Mouse (Mus musculus) hindbrain, postnatal 0 days (tissue): Measurements from ENCODE around the gene Ubtf. TPM values are rescaled to one million over a fixed set of nuclear protein-coding genes. Genes with fewer than 3 reads are reported as not detected.

Experiments used
- ATAC-seq: fragments of 200-750 bp; cut with Nextera tagmentation; 2 replicates; pipeline ENCODE4 v1.8.0; 2017; ENCODE audit warnings: mild to moderate bottlenecking, moderate TSS enrichment, moderate library complexity
- DNase-seq: peaks from one replicate; pipeline ENCODE4 v3.0.0-alpha.2; 2015; ENCODE audit warnings: low spot score
- H3K27ac ChIP-seq: fragments of 300-500 bp; sonication (generic); 2 replicates; pipeline ENCODE4 v1.5.1; 2014; ENCODE audit warnings: mild to moderate bottlenecking
- H3K27me3 ChIP-seq: fragments of 300-500 bp; sonication (generic); 2 replicates; pipeline ENCODE4 v1.6.1; 2014; ENCODE audit warnings: low read length, mixed read lengths; ENCODE audit not compliant: insufficient read depth
- H3K36me3 ChIP-seq: fragments of 300-500 bp; sonication (generic); 2 replicates; pipeline ENCODE4 v1.6.1; 2014; ENCODE audit warnings: low read length, mixed read lengths; ENCODE audit not compliant: insufficient read depth
- H3K4me1 ChIP-seq: fragments of 300-500 bp; sonication (generic); 2 replicates; pipeline ENCODE4 v1.6.1; 2014; ENCODE audit warnings: antibody characterized with exemption, low read length, mixed read lengths; ENCODE audit not compliant: insufficient read depth
- H3K4me2 ChIP-seq: fragments of 300-500 bp; sonication (generic); 2 replicates; pipeline ENCODE4 v1.6.1; 2014; ENCODE audit warnings: low read depth, mild to moderate bottlenecking, low read length, moderate library complexity, mixed read lengths
- H3K4me3 ChIP-seq: fragments of 300-500 bp; sonication (generic); 2 replicates; pipeline ENCODE4 v1.5.1; 2014; ENCODE audit warnings: low read length
- H3K9ac ChIP-seq: fragments of 300-500 bp; sonication (generic); replicated peaks from 2 replicates; pipeline ENCODE4 v1.6.1; 2014; ENCODE audit warnings: mild to moderate bottlenecking, low read length, moderate library complexity, mixed read lengths
- H3K9me3 ChIP-seq: fragments of 300-500 bp; sonication (generic); 2 replicates; pipeline ENCODE4 v1.6.1; 2016; ENCODE audit warnings: low read length, mixed read lengths
- CTCF ChIP-seq: IDR thresholded peaks from 2 replicates; pipeline ENCODE4 v1.5.1; 2016; ENCODE audit warnings: antibody characterized with exemption, control low read depth, low read depth
- WGBS: fragments of 180-500 bp; shearing (Covaris S2); extraction: QIAGEN DNeasy Blood & Tissue Kit; methylation state at CpG from one replicate; pipeline ENCODE4 v1.1.7; 2014; 5-methylcytosine and 5-hydroxymethylcytosine counted together
- polyA plus RNA-seq: library from polyadenylated mRNA; unstranded; fragments of >200 nt; fragmentation: Nextera tagmentation; extraction: Ambion mirVana; gene quantifications from 2 replicates; pipeline ENCODE4 v1.2.1, GENCODE M21; 2015
- total RNA-seq: library from RNA; depleted of rRNA; stranded (reverse); fragments of >200 nt; gene quantifications from 2 replicates; pipeline ENCODE4 v1.2.3, GENCODE M21; 2014

Gene Ubtf
- total and polyA plus RNA-seq, 2 experiments from 2014 or later = 53.7 to 74.6 TPM

- no peaks in the 10 kb centered on the region for H3K36me3 ChIP-seq
- H3K4me3 ChIP-seq = no peak overlapping the region
- H3K4me1 ChIP-seq = no peaks in the 10 kb centered on the region
- no peak for DNase-seq
- TF ChIP-seq CTCF = no peak
- H3K4me2 ChIP-seq = no peak overlapping the region
- no peak overlapping the region for H3K27ac ChIP-seq
- 91% methylated on average over 3 of the region's 3 CpGs for WGBS
- H3K9me3 ChIP-seq = no peaks in the 10 kb centered on the region
- ATAC-seq = no peak
- H3K27me3 ChIP-seq = no peaks in the 10 kb centered on the region
- H3K9ac ChIP-seq = no peak overlapping the region
These were observed 36.0 kb upstream of the Ubtf start for GRCm38 (mm10) chr11:102355501-102355900.

GRCm38 (mm10) chr11:102353021-102353431 lies 33.5 kb upstream of the Ubtf start:
- Histone ChIP-seq H3K4me2 (no peak overlapping the region), H3K36me3 (no peaks in the 10 kb centered on the region), H3K9ac (no peak overlapping the region), H3K27ac (no peak overlapping the region), H3K9me3 (no peaks in the 10 kb centered on the region), H3K27me3 (no peaks in the 10 kb centered on the region), H3K4me3 (no peak overlapping the region), H3K4me1 (no peaks in the 10 kb centered on the region)
- no peak for ATAC-seq
- no peak for DNase-seq
- 45% methylated on average over 8 of the region's 8 CpGs for WGBS
- TF ChIP-seq CTCF = no peak

- no peak for TF ChIP-seq CTCF
- WGBS = 54% methylated on average over 4 of the region's 5 CpGs
- Histone ChIP-seq H3K27me3 (no peaks in the 10 kb centered on the region), H3K9me3 (no peaks in the 10 kb centered on the region), H3K9ac (no peak overlapping the region), H3K4me2 (no peak overlapping the region), H3K4me1 (no peaks in the 10 kb centered on the region), H3K36me3 (no peaks in the 10 kb centered on the region), H3K27ac (no peak overlapping the region), H3K4me3 (no peak overlapping the region)
- ATAC-seq (no peak), DNase-seq (no peak)
These were observed 32.8 kb upstream of the Ubtf start for GRCm38 (mm10) chr11:102352378-102352777.

GRCm38 (mm10) chr11:102350981-102351523 lies 31.5 kb upstream of the Ubtf start:
- TF ChIP-seq CTCF = no peak
- H3K9ac ChIP-seq = no peak overlapping the region
- H3K4me2 ChIP-seq = no peak overlapping the region
- H3K27ac ChIP-seq = no peak overlapping the region
- no peaks in the 10 kb centered on the region for H3K9me3 ChIP-seq
- 89% methylated on average over 17 of the region's 17 CpGs for WGBS
- no peak overlapping the region for H3K4me3 ChIP-seq
- no peaks in the 10 kb centered on the region for H3K27me3 ChIP-seq
- DNase-seq = no peak
- ATAC-seq = no peak
- no peaks in the 10 kb centered on the region for H3K4me1 ChIP-seq
- H3K36me3 ChIP-seq = no peaks in the 10 kb centered on the region

- TF ChIP-seq CTCF = no peak
- WGBS = 83% methylated on average over 4 of the region's 4 CpGs
These were observed 30.9 kb upstream of the Ubtf start for GRCm38 (mm10) chr11:102350416-102350815.

GRCm38 (mm10) chr11:102349189-102349954 lies 29.8 kb upstream of the Ubtf start:
- Histone ChIP-seq H3K4me2 (no peak overlapping the region), H3K27me3 (no peaks in the 10 kb centered on the region), H3K36me3 (no peaks in the 10 kb centered on the region), H3K27ac (no peak overlapping the region), H3K9me3 (no peaks in the 10 kb centered on the region), H3K9ac (no peak overlapping the region), H3K4me1 (no peaks in the 10 kb centered on the region), H3K4me3 (no peak overlapping the region)
- TF ChIP-seq CTCF = no peak
- DNase-seq (no peak), ATAC-seq (no peak)
- WGBS = 90% methylated on average over 3 of the region's 3 CpGs

More at GRCm38 (mm10) chr11:102350416-102350815, 30.9 kb upstream of the Ubtf start:
- Histone ChIP-seq H3K4me2 (no peak overlapping the region), H3K9me3 (no peaks in the 10 kb centered on the region), H3K4me1 (no peaks in the 10 kb centered on the region), H3K27me3 (no peaks in the 10 kb centered on the region), H3K27ac (no peak overlapping the region), H3K9ac (no peak overlapping the region), H3K36me3 (no peaks in the 10 kb centered on the region), H3K4me3 (no peak overlapping the region)
- no peak for ATAC-seq
- no peak for DNase-seq

- no peaks in the 10 kb centered on the region for H3K27me3 ChIP-seq
- H3K4me1 ChIP-seq = no peaks in the 10 kb centered on the region
- H3K9me3 ChIP-seq = no peaks in the 10 kb centered on the region
- no peak for DNase-seq
- no peak overlapping the region for H3K9ac ChIP-seq
- WGBS = 77% methylated on average over 11 of the region's 11 CpGs
- TF ChIP-seq CTCF = no peak
- ATAC-seq = no peak
- H3K4me2 ChIP-seq = no peak overlapping the region
- no peak overlapping the region for H3K4me3 ChIP-seq
- no peaks in the 10 kb centered on the region for H3K36me3 ChIP-seq
- no peak overlapping the region for H3K27ac ChIP-seq
These were observed 29.2 kb upstream of the Ubtf start for GRCm38 (mm10) chr11:102348771-102349170.
